Mouse (Mus musculus): Measurements from ENCODE around the gene Mdm2.
A peak's percentile ranks its signal among the peaks of the same experiment; 100 is the strongest.
"Not testable (repeated sequence)": the region's sequence is repeated elsewhere in the genome, so short reads cannot be mapped to it uniquely, and the experiment has no call there.

Gene Mdm2

DNA sequence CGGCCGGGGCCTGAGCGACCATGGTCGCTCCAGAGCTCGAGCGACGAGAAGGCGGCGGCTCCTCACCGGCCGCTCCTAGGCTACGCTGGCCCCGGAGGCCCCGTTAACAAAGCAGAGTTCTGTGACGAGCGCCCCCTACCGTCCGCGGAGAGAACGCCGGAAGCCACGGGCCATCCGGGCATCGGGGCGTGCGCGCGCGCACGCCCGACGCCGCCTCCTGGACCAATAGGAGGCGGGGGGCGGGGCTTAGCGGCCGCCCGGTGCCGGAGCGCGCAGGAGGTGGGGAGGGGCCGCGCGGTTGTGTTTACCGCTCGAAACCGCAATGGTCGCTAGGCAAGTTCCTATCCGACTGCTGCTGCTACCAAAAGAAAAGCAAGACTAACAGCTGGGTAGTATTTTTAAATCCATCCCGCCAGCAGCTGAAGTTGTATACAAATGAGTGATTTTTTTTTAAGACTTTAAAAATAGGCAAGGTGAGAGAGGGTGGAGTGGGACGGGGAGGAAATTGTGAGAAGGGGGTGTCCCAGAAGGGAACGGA, at the start of gene Mdm2:
Gene Mdm2, minus strand, starts transcription at position 155 of the 538 bp plus-strand sequence.
- peak; percentile 94 for DNase-seq (ENCODE audit: low read depth)

GRCm38 (mm10) chr10:117759844-117760630, 49.5 kb upstream of the Mdm2 start:
- DNase-seq (ENCODE audit: low read depth), result no peak

GRCm38 (mm10) chr10:117758749-117759727, 48.5 kb upstream of the Mdm2 start:
- DNase-seq (ENCODE audit: low read depth), result no peak

DNA sequence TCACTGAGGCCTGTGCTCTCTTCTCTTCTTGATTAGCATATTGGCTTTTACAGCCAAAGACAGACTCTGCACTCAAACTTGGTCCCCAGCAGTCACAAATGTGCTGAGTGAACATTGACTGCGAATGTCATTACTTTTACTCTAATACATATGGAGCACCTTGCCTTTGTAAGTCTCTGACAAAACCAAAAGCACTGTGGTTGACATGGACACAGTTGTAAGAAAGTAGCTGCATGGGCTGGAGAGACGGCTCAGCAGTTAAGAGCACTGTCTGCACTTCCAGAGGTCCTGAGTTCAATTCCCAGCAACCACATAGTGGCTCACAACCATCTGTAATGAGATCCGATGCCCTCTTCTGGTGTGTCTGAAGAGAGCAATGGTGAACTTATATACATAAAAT, 47.8 kb upstream of the Mdm2 start:
- not testable (repeated sequence) for DNase-seq (ENCODE audit: low read depth)

- DNase-seq (ENCODE audit: low read depth), result no peak
Observed at GRCm38 (mm10) chr10:117757796-117758342, 47.3 kb upstream of the Mdm2 start.

DNA sequence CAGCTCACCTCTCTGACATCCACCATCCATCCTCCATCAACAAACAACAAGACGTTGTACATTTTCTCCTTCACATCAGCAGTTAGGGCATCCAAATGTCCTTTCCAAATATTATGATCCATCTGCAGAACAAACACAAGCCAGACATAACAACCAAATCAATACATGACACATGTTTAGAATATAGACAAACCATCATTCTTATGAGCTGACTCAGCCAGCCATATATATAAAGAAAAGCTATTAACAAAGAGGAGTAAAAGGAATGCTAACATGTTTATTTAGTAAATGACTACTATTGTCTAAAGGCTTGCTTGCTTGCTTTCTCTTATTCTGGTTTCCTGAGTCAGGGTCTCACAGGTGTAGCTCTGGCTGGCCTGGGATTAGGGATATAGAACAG, 46.7 kb upstream of the Mdm2 start:
- no peak for DNase-seq (ENCODE audit: low read depth)

DNA sequence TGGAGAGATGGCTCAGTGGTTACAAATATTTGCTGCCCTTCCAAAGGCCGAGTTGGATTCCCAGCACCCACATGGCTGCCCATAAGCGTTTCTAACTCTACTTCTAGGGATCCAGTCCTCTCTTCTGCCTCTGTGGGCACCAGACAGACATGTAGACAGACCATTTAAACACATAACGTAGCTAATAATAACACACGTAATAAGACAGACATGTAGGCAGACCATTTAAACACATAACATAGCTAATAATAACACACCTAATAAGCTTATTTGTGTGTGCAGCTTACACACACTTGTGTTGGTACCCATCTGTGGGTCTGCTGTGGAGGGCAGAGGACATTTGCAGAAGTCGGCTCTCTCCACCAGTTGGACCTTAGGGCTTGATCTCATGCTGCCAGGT, 46.2 kb upstream of the Mdm2 start:
- DNase-seq (ENCODE audit: low read depth), result no peak

GRCm38 (mm10) chr10:117755799-117756467, 45.4 kb upstream of the Mdm2 start:
- no peak for DNase-seq (ENCODE audit: low read depth)

DNA sequence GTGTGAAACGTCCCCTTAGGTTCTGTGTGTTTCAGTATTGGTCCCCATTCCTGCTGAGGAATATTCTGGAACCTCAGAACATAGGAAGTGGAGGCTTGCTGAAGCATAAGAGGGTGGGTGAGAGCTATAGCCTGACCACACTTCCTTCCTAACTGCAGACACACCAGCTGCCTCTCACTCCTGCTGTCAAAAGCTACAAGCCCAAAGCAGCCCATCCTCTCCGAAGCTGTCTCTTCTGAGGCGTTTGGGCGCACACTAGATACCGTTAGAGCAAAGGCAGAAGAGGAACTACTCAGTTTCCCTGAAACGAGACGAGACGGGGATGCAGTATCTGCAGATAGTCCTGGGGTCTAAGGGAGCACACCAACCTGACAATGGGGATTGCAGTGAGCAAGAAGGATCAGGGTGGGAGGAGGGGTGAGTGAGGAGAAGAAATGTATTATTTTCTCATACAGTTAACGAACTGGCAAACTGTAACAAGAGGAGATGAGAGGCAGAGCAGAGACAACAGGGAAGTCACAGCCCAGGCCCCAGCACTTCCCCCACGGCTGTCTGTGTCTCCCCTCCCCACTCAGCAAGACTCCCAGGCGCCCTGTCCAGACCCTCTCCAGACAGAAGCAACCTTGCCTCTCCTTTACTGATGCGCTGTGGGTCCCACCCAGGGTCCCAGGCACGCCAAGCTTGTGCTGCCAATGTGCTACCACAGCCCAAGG, 44.7 kb upstream of the Mdm2 start:
- peak; percentile 20 for DNase-seq (ENCODE audit: low read depth)

DNA sequence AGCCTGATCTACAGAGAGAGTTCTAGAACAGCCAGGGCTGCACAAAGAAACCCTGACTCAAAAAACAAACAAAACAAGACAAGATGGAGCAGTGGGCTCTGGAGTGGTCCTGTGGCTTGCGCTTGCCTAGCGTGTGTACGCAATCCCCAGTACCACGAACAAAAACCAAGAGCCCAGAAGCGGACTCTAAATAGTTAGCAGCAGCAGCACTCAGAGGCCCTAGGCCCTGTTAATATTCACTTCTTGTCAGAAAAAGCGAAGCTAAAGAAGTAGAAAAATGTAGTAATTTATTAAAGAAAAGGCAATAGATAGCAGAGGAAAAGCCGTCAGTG, 44.0 kb upstream of the Mdm2 start:
- DNase-seq (ENCODE audit: low read depth), result no peak

- DNase-seq (ENCODE audit: low read depth), result no peak
Observed at GRCm38 (mm10) chr10:117753711-117754608, 43.4 kb upstream of the Mdm2 start.

DNA sequence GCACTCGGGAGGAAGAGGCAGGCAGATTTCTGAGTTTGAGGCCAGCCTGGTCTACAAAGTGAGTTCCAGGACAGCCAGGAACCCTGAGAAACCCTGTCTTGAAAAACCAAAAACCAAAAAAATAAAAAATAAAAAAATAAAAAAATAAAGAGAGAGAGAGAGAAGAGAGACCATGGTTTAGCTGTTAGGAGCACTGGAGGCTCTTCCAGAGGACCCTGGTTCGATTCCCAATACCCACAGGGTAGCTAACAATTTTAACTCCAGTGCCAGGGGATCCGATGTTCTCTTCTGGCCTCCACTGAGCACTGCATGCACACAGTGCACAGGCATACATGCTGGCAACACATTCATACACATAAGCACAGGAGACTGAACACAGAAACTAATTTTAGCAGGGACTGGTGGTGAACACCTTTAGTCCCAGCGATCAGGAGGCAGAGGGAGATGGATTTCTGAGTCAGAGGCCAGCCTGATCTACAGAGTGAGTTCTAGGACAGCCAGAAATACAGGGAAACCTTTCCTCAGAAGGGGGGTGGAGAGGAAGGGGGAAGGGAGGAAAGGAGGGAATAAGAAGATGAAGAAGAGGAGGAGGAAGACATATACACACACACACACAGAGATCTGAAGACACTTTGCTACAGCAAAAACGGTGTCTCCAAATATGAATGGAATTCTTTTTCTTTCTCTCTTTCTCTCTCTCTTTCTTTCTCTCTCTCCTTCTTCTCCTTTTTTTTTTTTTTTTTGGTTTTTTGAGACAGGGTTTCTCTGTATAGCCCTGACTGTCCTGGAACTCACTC, 42.5 kb upstream of the Mdm2 start:
- no peak for DNase-seq (ENCODE audit: low read depth)

- DNase-seq (ENCODE audit: low read depth), result no peak
Observed at GRCm38 (mm10) chr10:117752304-117752821, 41.8 kb upstream of the Mdm2 start.

DNA sequence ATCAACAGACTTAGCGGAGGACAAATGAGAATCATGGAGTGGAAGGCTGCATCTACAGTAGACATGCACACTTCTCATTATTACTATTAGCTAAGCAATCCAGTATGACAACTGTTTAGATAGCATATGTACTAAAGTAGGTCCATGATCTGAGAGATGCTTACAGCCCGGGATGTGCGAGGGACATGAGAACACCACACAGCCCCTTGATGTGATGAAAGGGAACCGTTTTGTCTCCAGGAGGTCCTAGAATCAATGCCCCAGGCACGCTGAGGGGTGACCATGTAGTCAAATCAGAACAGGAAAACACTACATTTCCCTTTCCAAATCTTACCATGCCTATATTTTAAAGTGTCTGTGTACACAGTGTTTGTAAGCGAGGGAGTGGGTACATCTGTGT, 41.2 kb upstream of the Mdm2 start:
- DNase-seq (ENCODE audit: low read depth), result no peak

- no peak for DNase-seq (ENCODE audit: low read depth)
Observed at GRCm38 (mm10) chr10:117751282-117751610, 40.7 kb upstream of the Mdm2 start.

DNA sequence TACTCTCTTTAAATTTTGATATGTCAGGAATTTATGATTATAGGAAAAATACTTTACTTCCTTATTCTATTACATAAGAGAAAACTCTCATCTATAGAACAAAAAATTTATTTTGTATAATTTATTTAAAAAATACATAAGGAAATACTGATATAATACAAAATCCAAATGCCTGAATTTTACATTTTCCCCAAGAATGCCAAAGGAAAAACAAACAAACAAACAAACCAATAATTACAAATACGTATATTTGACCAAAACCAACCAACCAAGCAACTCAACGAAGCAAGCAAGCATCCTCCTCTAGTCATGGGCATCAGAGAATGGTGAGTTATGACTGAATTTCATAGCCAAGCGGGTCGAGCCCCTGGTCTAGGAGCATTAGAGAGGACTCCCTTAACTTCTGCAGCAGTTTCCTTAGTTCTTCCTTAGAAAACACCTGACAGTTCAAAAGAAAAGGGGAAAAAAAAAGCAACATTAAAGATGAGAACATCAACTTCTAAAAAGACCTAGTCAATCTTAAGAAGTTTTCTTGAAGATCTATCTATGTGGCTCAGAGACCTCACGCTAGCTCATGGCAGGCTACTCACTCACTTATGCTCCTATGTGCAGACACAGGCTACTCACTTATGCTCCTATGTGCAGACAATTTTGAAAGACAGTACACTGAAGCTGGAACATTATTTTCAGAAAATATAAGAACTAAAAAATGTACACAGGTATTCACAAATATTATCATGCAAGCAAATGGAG, 40.1 kb upstream of the Mdm2 start:
- DNase-seq (ENCODE audit: low read depth), result no peak

DNA sequence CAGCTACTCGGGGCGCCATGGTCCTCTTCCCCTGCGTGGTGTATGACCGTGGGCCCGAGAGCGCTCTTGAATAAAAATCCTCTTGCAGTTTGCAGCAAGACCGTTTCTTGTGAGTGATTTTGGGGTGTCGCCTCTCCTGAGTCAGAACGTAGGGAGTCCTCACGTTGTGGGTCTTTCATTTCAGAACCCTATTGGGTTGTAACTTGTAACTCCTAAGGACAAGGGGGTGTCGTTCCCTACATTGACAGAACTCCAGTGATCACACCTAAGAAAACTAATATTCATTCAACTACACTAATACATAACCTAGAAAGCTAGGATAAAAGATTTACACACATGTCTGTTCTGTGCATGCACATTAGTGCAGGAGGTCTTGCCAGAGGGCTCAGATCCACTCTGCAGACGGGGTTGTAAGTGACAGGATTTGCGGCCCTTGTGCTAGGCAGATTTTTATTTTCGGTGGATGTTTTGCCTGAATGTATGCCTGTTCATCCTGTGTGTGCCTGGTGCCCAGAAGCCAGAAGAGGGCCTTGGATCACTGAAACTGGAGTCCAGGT, 39.3 kb upstream of the Mdm2 start:
- DNase-seq (ENCODE audit: low read depth), result no peak

DNA sequence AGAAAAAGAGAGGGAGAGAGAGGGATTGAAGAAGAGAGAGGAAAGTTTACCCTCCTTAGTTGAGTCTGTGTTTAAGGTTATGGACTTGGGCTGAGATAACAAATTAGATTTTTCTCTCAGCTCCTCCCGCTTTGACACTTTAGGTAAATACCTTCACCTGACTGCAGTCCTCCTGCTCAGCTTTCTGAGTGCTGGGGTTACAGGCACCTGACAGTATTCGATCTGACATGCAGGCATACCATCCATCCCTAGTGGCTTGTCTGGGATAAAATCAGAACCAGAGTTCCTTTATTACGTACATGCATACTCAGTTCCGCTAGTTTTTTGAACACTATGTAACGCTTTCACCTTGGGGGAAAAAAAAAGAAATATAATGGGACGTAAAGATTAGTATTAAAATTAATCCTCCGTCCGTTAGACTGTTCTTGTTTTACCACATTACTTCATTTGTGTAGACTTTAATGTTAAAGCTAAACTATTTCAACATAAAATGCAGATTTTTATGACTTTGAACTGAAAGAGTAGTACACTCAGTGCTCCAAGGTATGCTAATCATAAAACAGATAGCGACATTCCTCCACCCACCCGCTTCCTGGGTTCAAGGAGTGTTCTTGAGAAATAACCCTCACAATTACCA, 38.6 kb upstream of the Mdm2 start:
- DNase-seq (ENCODE audit: low read depth), result no peak
